Mouse (Mus musculus) liver, adult 2 months (tissue): ENCODE results near the gene Scel. TPM values are rescaled to one million over a fixed set of nuclear protein-coding genes. Genes with fewer than 3 reads are reported as not detected.

Experiments
- DNase-seq: peaks from one replicate; pipeline ENCODE4 v3.0.0-alpha.2; 2011; ENCODE audit warnings: low read depth, low spot score; ENCODE audit errors: extremely low read depth
- H3K27ac ChIP-seq: fragments of 200-500 bp; replicated peaks from 2 replicates; pipeline ENCODE4 v1.5.1; 2012; ENCODE audit warnings: low read depth, mild to moderate bottlenecking, control low read depth, inconsistent platforms, low read length; ENCODE audit not compliant: insufficient read depth
- H3K27me3 ChIP-seq: fragments of 200-500 bp; 2 replicates; pipeline ENCODE4 v1.6.1; 2012; ENCODE audit warnings: mild to moderate bottlenecking, moderate library complexity, low read length, inconsistent platforms; ENCODE audit not compliant: control insufficient read depth, insufficient read depth
- H3K36me3 ChIP-seq: fragments of 200-500 bp; 2 replicates; pipeline ENCODE4 v1.6.1; 2012; ENCODE audit warnings: low read length, inconsistent platforms; ENCODE audit not compliant: control insufficient read depth, insufficient read depth
- H3K4me1 ChIP-seq: fragments of 200-500 bp; 2 replicates; pipeline ENCODE4 v1.6.1; 2011; ENCODE audit warnings: low read length; ENCODE audit not compliant: control insufficient read depth, insufficient read depth
- H3K4me3 ChIP-seq: fragments of 200-500 bp; 2 replicates; pipeline ENCODE4 v1.5.1; 2011; ENCODE audit warnings: low read depth, mild to moderate bottlenecking, control low read depth, low read length, moderate library complexity; ENCODE audit not compliant: insufficient read depth
- H3K79me2 ChIP-seq: fragments of 200-500 bp; 2 replicates; pipeline ENCODE4 v1.6.1; 2012; ENCODE audit warnings: inconsistent platforms, mild to moderate bottlenecking, low read length, moderate library complexity; ENCODE audit not compliant: control insufficient read depth, insufficient read depth
- H3K9ac ChIP-seq: fragments of 200-500 bp; 2 replicates; pipeline ENCODE4 v1.6.1; 2012; ENCODE audit warnings: low read depth, mild to moderate bottlenecking, control low read depth, inconsistent platforms, low read length
- CTCF ChIP-seq: fragments of 200-500 bp; IDR thresholded peaks from 2 replicates; pipeline ENCODE4 v1.5.1; 2011; ENCODE audit warnings: low read depth, low read length, control low read depth
- POLR2A ChIP-seq: fragments of 200-500 bp; IDR thresholded peaks from 2 replicates; pipeline ENCODE4 v1.6.1; 2011; ENCODE audit warnings: low read length, control low read depth; ENCODE audit not compliant: insufficient read depth; ENCODE audit errors: extremely low read depth
- WGBS: fragments of 180-500 bp; shearing (Covaris S2); methylation state at CpG from one replicate; pipeline ENCODE4 v1.1.7; 2018; 5-methylcytosine and 5-hydroxymethylcytosine counted together
- polyA plus RNA-seq: library from polyadenylated mRNA; depleted of rRNA; stranded (reverse); fragments of >200 nt; gene quantifications from 2 replicates; pipeline ENCODE4 v1.2.3, GENCODE M21; 2012
- total RNA-seq: library from RNA; depleted of rRNA; stranded (reverse); fragments of >200 nt; gene quantifications from 2 replicates; pipeline ENCODE4 v1.2.3, GENCODE M21; 2014

Gene Scel
- total and polyA plus RNA-seq, 2 experiments = not detected

DNA sequence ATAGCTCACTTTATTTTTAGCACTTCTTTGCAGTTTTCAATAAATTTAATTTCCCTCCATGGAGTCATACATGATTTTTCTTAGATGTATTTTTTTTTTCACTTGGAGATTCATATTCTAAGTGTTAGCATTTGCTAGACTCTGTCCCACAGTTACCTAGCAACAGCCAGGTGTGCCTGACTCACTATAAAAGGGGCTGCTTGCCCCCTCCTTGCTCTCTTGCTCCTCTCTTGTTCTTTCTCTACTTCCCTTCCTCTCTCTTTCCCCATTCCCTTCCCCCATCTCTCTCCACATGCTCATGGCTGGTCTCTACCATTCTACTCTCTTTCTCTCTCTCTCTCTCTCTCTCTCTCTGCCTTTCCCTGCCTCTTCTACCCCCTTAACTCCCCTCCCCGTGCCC lies 14.1 kb upstream of the Scel start:
- Histone ChIP-seq H3K27me3 (peaks cover 4% of the 10 kb centered on the region; the same call in 1 of the 2 replicates), H3K4me1 (no peaks in the 10 kb centered on the region), H3K27ac (no peak overlapping the region), H3K36me3 (no peaks in the 10 kb centered on the region), H3K79me2 (no peaks in the 10 kb centered on the region), H3K9ac (no peak overlapping the region), H3K4me3 (no peak overlapping the region)
- DNase-seq = no peak
- no peak for TF ChIP-seq POLR2A
- 35% methylated on average over 1 of the region's 1 CpGs for WGBS

DNA sequence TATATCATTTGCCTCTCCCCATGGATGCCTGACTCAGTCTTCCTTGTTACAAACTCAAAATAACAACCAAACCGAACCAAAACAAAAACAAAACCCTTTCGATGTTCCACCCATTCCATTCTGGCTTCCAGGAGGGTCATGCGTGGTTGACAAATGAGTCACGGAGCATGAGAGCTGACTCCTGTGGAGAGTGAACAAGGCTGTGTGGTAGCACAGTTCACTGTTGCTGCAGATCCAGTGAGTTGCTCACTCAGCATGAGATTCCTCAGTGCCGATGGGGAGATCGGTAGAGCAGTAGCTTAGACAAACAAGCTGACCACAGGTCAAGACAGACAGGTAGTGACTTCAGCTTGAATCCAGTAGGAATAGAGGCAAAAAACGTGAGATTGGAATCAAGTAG lies 12.8 kb upstream of the Scel start:
- Histone ChIP-seq H3K9ac (no peak overlapping the region), H3K27ac (no peak overlapping the region), H3K79me2 (no peaks in the 10 kb centered on the region), H3K36me3 (no peaks in the 10 kb centered on the region), H3K4me3 (no peak overlapping the region), H3K4me1 (no peaks in the 10 kb centered on the region), H3K27me3 (peaks cover 4% of the 10 kb centered on the region; the same call in 1 of the 2 replicates)
- no peak for DNase-seq
- 56% methylated on average over 7 of the region's 7 CpGs for WGBS
- TF ChIP-seq POLR2A = no peak
- no peak for TF ChIP-seq CTCF

DNA sequence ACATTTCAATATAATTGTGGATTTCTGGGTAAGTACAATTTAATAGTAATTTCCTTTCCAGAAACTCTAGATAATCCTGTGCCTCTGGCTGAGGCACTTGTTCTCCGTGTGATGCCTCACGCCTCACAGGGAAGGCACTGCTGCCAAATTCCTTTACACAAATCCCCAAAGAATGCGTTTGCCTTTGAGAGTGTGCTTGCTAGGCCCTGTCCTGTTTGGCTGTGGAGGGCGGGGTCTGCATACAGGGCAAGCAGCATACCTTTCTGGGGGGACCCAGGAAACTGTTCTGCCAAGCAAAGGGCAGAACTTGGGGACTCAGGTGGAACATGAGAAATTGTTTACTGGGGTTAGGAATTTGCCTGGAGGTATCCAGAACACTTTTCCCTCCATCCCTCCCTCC lies 12.2 kb upstream of the Scel start:
- WGBS = 27% methylated on average over 4 of the region's 4 CpGs
- Histone ChIP-seq H3K27ac (no peak overlapping the region), H3K9ac (no peak overlapping the region), H3K79me2 (no peaks in the 10 kb centered on the region), H3K4me1 (no peaks in the 10 kb centered on the region), H3K4me3 (no peak overlapping the region), H3K27me3 (peaks cover 4% of the 10 kb centered on the region; the same call in 1 of the 2 replicates), H3K36me3 (no peaks in the 10 kb centered on the region)
- TF ChIP-seq POLR2A = no peak
- TF ChIP-seq CTCF = no peak
- no peak for DNase-seq

DNA sequence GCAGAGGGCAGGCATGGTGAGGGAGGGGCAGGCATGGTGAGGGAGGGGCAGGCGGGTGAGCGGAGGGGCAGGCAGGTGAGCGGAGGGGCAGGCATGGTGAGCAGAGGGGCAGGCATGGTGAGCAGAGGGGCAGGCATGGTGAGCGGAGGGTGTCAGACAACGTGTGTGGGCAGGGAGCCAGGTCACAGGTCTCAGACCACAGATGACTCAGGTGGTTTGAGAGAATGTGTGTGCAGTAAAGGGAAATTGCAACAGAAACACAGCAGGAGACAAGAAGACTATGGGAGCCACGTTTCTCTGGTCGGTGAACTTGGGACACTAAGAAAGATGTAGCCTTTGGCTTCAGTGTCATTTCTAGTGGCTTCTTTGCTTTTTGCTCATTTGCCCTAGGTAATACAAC lies 8.6 kb upstream of the Scel start:
- TF ChIP-seq CTCF = no peak
- TF ChIP-seq POLR2A = no peak
- DNase-seq = no peak
- Histone ChIP-seq H3K79me2 (no peaks in the 10 kb centered on the region), H3K36me3 (no peaks in the 10 kb centered on the region), H3K4me3 (no peak overlapping the region), H3K4me1 (no peaks in the 10 kb centered on the region), H3K27ac (no peak overlapping the region), H3K9ac (no peak overlapping the region), H3K27me3 (peaks cover 4% of the 10 kb centered on the region; the same call in 1 of the 2 replicates)
- 68% methylated on average over 7 of the region's 7 CpGs for WGBS

DNA sequence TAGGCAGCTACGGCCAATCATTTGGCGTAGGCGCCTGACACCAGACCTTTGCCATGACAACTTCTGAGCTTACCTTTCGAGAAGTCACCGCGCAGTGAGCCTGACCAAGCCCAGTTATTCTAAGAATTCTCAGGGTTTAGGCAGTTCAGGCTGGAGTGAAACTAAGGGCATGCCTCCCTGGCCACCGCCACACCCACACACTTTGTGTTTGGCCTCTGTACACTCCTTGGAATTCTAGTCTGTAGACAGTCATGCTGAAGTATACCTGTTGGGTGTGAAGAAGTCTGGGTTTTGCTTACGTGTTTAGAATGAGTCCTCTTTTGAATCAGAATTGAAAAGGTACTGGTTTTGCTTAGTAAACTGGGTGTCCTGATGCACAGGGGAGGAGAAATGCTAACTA lies 3.6 kb upstream of the Scel start:
- TF ChIP-seq CTCF (no peak), POLR2A (no peak)
- no peaks in the 10 kb centered on the region for H3K79me2 ChIP-seq
- DNase-seq = no peak
- H3K9ac ChIP-seq = no peak overlapping the region
- no peak overlapping the region for H3K27ac ChIP-seq
- no peaks in the 10 kb centered on the region for H3K4me1 ChIP-seq
- 97% methylated on average over 8 of the region's 8 CpGs for WGBS
- H3K36me3 ChIP-seq = no peaks in the 10 kb centered on the region
- no peak overlapping the region for H3K4me3 ChIP-seq
- H3K27me3 ChIP-seq = no peaks in the 10 kb centered on the region

DNA sequence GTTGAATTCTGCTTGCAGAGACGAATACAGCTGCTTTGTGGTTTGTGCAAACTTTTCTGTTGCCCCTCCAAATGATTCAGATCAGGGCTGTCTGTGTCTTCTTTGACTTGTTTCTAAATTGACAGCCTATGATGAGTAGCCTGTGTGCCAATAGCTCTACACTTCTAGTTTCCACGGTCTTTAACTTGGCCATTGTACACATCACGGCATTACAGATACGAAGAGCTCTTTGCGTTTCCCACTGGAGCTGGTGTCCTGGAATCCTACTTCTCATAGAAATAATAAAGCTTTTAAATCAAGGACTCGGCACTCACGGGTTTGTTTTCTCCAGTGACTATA lies 300 bp downstream of the Scel start:
- no peaks in the 10 kb centered on the region for H3K27me3 ChIP-seq
- no peak overlapping the region for H3K9ac ChIP-seq
- no peak overlapping the region for H3K4me3 ChIP-seq
- H3K4me1 ChIP-seq = no peaks in the 10 kb centered on the region
- no peak for DNase-seq
- no peaks in the 10 kb centered on the region for H3K36me3 ChIP-seq
- no peaks in the 10 kb centered on the region for H3K79me2 ChIP-seq
- 53% methylated on average over 7 of the region's 7 CpGs for WGBS
- TF ChIP-seq CTCF = no peak
- no peak for TF ChIP-seq POLR2A
- no peak overlapping the region for H3K27ac ChIP-seq
